Mouse (Mus musculus) cerebellum, adult 2 months (tissue): ENCODE data around the gene Rest. TPM values are rescaled to one million over a fixed set of nuclear protein-coding genes. Genes with fewer than 3 reads are reported as not detected.

Experiments
- DNase-seq, 2 experiments: peaks; one replicate each; pipeline ENCODE4 v3.0.0; 2021
- H3K27ac ChIP-seq: fragments of 200-500 bp; 2 replicates; pipeline ENCODE4 v1.5.1; 2012; ENCODE audit warnings: low read length, control low read depth, inconsistent platforms; ENCODE audit not compliant: insufficient read depth
- H3K27me3 ChIP-seq: fragments of 200-500 bp; 2 replicates; pipeline ENCODE4 v1.6.1; 2012; ENCODE audit warnings: inconsistent platforms, mild to moderate bottlenecking, low read length, moderate library complexity; ENCODE audit not compliant: control insufficient read depth, insufficient read depth
- H3K4me1 ChIP-seq: fragments of 200-500 bp; 2 replicates; pipeline ENCODE4 v1.6.1; 2011; ENCODE audit warnings: low read length; ENCODE audit not compliant: control insufficient read depth, insufficient read depth
- H3K4me3 ChIP-seq: fragments of 200-500 bp; replicated peaks from 2 replicates; pipeline ENCODE3; 2011; ENCODE audit warnings: mild to moderate bottlenecking, low read depth, low read length, control low read depth; ENCODE audit not compliant: insufficient read depth
- CTCF ChIP-seq: fragments of 200-500 bp; IDR thresholded peaks from 2 replicates; pipeline ENCODE4 v1.5.1; 2011; ENCODE audit warnings: low read depth, mild to moderate bottlenecking, control low read depth, low read length, moderate library complexity, borderline replicate concordance; ENCODE audit not compliant: insufficient read depth
- POLR2A ChIP-seq: fragments of 200-500 bp; IDR thresholded peaks from 2 replicates; pipeline ENCODE4 v1.6.1; 2011; ENCODE audit warnings: low read length, control low read depth, borderline replicate concordance; ENCODE audit not compliant: insufficient read depth
- WGBS: fragments of 180-500 bp; shearing (Covaris S2); methylation state at CpG from one replicate; pipeline ENCODE4 v1.1.7; 2018; 5-methylcytosine and 5-hydroxymethylcytosine counted together
- polyA plus RNA-seq: library from polyadenylated mRNA; depleted of rRNA; stranded (reverse); fragments of >200 nt; gene quantifications from 2 replicates; pipeline ENCODE4 v1.2.3, GENCODE M21; 2012

Rest gene
- polyA plus RNA-seq, 1 experiment, result 3.2 TPM

GRCm38 (mm10) chr5:77267441-77267840, 2.1 kb downstream of the Rest start:
- H3K4me3 ChIP-seq, result no peak overlapping the region
- no peak for DNase-seq
- H3K4me1 ChIP-seq, result no peaks in the 10 kb centered on the region
- H3K27me3 ChIP-seq, result no peaks in the 10 kb centered on the region; the same call in 1 of the 2 replicates
- H3K27ac ChIP-seq, result no peak overlapping the region
- 82% methylated on average over 4 of the region's 4 CpGs for WGBS
- TF ChIP-seq CTCF, result no peak
- TF ChIP-seq POLR2A, result no peak

GRCm38 (mm10) chr5:77267957-77268624, 2.8 kb downstream of the Rest start:
- no peak overlapping the region for H3K4me3 ChIP-seq
- no peak for DNase-seq
- H3K4me1 ChIP-seq, result no peaks in the 10 kb centered on the region
- no peak for TF ChIP-seq CTCF
- TF ChIP-seq POLR2A, result no peak
- WGBS, result 85% methylated on average over 30 of the region's 30 CpGs
- no peaks in the 10 kb centered on the region; the same call in 1 of the 2 replicates for H3K27me3 ChIP-seq
- no peak overlapping the region for H3K27ac ChIP-seq

GRCm38 (mm10) chr5:77269399-77269798, 4.1 kb downstream of the Rest start:
- 74% methylated on average over 8 of the region's 8 CpGs for WGBS
- H3K27me3 ChIP-seq, result no peaks in the 10 kb centered on the region; the same call in 1 of the 2 replicates
- TF ChIP-seq POLR2A (no peak), CTCF (no peak)
- no peak overlapping the region for H3K27ac ChIP-seq
- no peaks in the 10 kb centered on the region for H3K4me1 ChIP-seq
- DNase-seq, result no peak
- H3K4me3 ChIP-seq, result no peak overlapping the region

- H3K4me3 ChIP-seq, result no peak overlapping the region
- no peak overlapping the region for H3K27ac ChIP-seq
- TF ChIP-seq POLR2A (no peak), CTCF (no peak)
- no peaks in the 10 kb centered on the region for H3K27me3 ChIP-seq
- H3K4me1 ChIP-seq, result no peaks in the 10 kb centered on the region
- 75% methylated on average over 7 of the region's 7 CpGs for WGBS
- DNase-seq, result no peak
These were observed 7.9 kb downstream of the Rest start for GRCm38 (mm10) chr5:77273151-77273550.

GRCm38 (mm10) chr5:77275950-77276349, 10.7 kb downstream of the Rest start:
- Histone ChIP-seq H3K4me1 (no peaks in the 10 kb centered on the region), H3K27me3 (no peaks in the 10 kb centered on the region), H3K4me3 (no peak overlapping the region), H3K27ac (no peak overlapping the region)
- 88% methylated on average over 5 of the region's 5 CpGs for whole genome bisulfite sequencing
- DNase-seq, result no peak
- TF ChIP-seq POLR2A (no peak), CTCF (peak; percentile 17; the same call in 1 of the 2 replicates)

- Histone ChIP-seq H3K4me3 (no peak overlapping the region), H3K27me3 (no peaks in the 10 kb centered on the region), H3K27ac (no peak overlapping the region), H3K4me1 (no peaks in the 10 kb centered on the region)
- DNase-seq, result no peak
- WGBS, result 86% methylated on average over 6 of the region's 6 CpGs
- TF ChIP-seq POLR2A, result no peak
- no peak for TF ChIP-seq CTCF
These were observed 11.9 kb downstream of the Rest start for GRCm38 (mm10) chr5:77277204-77277603.

GRCm38 (mm10) chr5:77281518-77282174, 16.4 kb downstream of the Rest start:
- Histone ChIP-seq H3K4me3 (peak overlapping the region; percentile 69), H3K4me1 (0 out of 2 replicates have a peak, but pooled peaks cover 2% of the 10 kb centered on the region), H3K27me3 (no peaks in the 10 kb centered on the region), H3K27ac (no peak overlapping the region)
- DNase-seq, result no peak
- TF ChIP-seq CTCF, result no peak
- TF ChIP-seq POLR2A, result no peak
- 28% methylated on average over 20 of the region's 20 CpGs for WGBS

GRCm38 (mm10) chr5:77282242-77282641, 17.0 kb downstream of the Rest start:
- Histone ChIP-seq H3K4me1 (0 out of 2 replicates have a peak, but pooled peaks cover 2% of the 10 kb centered on the region), H3K27me3 (no peaks in the 10 kb centered on the region), H3K27ac (no peak overlapping the region), H3K4me3 (peak overlapping the region; percentile 69)
- WGBS, result 12% methylated on average over 9 of the region's 9 CpGs
- peak in 1 of 2 experiments; percentile 47 for DNase-seq
- TF ChIP-seq POLR2A, result no peak
- no peak for TF ChIP-seq CTCF
